Mouse (Mus musculus) embryonic facial prominence, embryonic 11.5 days (tissue): ENCODE results near the gene Fam186a. TPM values are rescaled to one million over a fixed set of nuclear protein-coding genes. Genes with fewer than 3 reads are reported as not detected.

ENCODE experiments used
- ATAC-seq: fragments of 200-750 bp; cut with Nextera tagmentation; replicated peaks from 2 replicates; pipeline ENCODE4 v1.8.0; 2017; ENCODE audit warnings: low read depth; ENCODE audit not compliant: insufficient number of reproducible peaks, low FRiP score, low TSS enrichment
- DNase-seq: peaks from one replicate; pipeline ENCODE4 v3.0.0-alpha.2; 2015; ENCODE audit warnings: low spot score
- H3K27ac ChIP-seq: fragments of 300-500 bp; sonication (generic); replicated peaks from 2 replicates; pipeline ENCODE4 v1.5.1; 2014; ENCODE audit warnings: mild to moderate bottlenecking, low read depth, low read length, control low read depth
- H3K27me3 ChIP-seq: fragments of 300-500 bp; sonication (generic); 2 replicates; pipeline ENCODE4 v1.6.1; 2014; ENCODE audit warnings: mild to moderate bottlenecking, low read length, moderate library complexity, mixed read lengths; ENCODE audit not compliant: control insufficient read depth, insufficient read depth
- H3K36me3 ChIP-seq: fragments of 300-500 bp; sonication (generic); replicated peaks from 2 replicates; pipeline ENCODE4 v1.6.1; 2014; ENCODE audit warnings: low read depth, mild to moderate bottlenecking, low read length, moderate library complexity, mixed read lengths; ENCODE audit not compliant: control insufficient read depth, insufficient read depth
- H3K4me1 ChIP-seq: fragments of 300-500 bp; sonication (generic); 2 replicates; pipeline ENCODE4 v1.6.1; 2014; ENCODE audit warnings: low read length, mixed read lengths; ENCODE audit not compliant: control insufficient read depth, insufficient read depth
- H3K4me2 ChIP-seq: fragments of 300-500 bp; sonication (generic); 2 replicates; pipeline ENCODE4 v1.6.1; 2014; ENCODE audit warnings: low read depth, mild to moderate bottlenecking, control low read depth, low read length, moderate library complexity
- H3K4me3 ChIP-seq: fragments of 300-500 bp; sonication (generic); 2 replicates; pipeline ENCODE4 v1.5.1; 2014; ENCODE audit warnings: low read depth, low read length, control low read depth
- H3K9ac ChIP-seq: fragments of 300-500 bp; sonication (generic); replicated peaks from 2 replicates; pipeline ENCODE4 v1.6.1; 2014; ENCODE audit warnings: mild to moderate bottlenecking, control low read depth, low read length
- H3K9me3 ChIP-seq: fragments of 300-500 bp; sonication (generic); replicated peaks from 2 replicates; pipeline ENCODE4 v1.6.1; 2016; ENCODE audit warnings: mild to moderate bottlenecking, low read length, inconsistent platforms, mixed read lengths; ENCODE audit not compliant: control insufficient read depth
- WGBS: fragments of 180-500 bp; shearing (Covaris S2); extraction: QIAGEN DNeasy Blood & Tissue Kit; methylation state at CpG from one replicate; pipeline ENCODE4 v1.1.7; 2014; 5-methylcytosine and 5-hydroxymethylcytosine counted together
- polyA plus RNA-seq: library from polyadenylated mRNA; unstranded; fragments of >200 nt; fragmentation: Nextera tagmentation; extraction: Ambion mirVana; gene quantifications from 2 replicates; pipeline ENCODE4 v1.2.1, GENCODE M21; 2014

The Fam186a gene
- polyA plus RNA-seq: not detected in 2 replicates

GRCm38 (mm10) chr15:99966961-99967360 lies at the start of gene Fam186a:
Gene Fam186a (minus strand): TSS chr15:99967061.
- ATAC-seq (no peak), DNase-seq (no peak)
- no peaks in the 10 kb centered on the region for H3K9me3 ChIP-seq
- no peaks in the 10 kb centered on the region for H3K27me3 ChIP-seq
- no peaks in the 10 kb centered on the region for H3K4me1 ChIP-seq
- H3K4me3 ChIP-seq: no peak within 1 kb of the TSS
- no peak within 1 kb of the TSS for H3K4me2 ChIP-seq
- H3K27ac ChIP-seq: no peak within 1 kb of the TSS
- no peak within 1 kb of the TSS for H3K9ac ChIP-seq
- H3K36me3 ChIP-seq: no peaks in the 10 kb centered on the region
- 77% methylated on average over 4 of the region's 4 CpGs for WGBS

- H3K9me3 ChIP-seq: no peaks in the 10 kb centered on the region
- H3K36me3 ChIP-seq: peaks cover 22% of the 10 kb centered on the region
- H3K9ac ChIP-seq: no peak overlapping the region
- H3K27me3 ChIP-seq: no peaks in the 10 kb centered on the region
- DNase-seq (no peak), ATAC-seq (no peak)
- no peak overlapping the region for H3K27ac ChIP-seq
- H3K4me1 ChIP-seq: no peaks in the 10 kb centered on the region
- H3K4me3 ChIP-seq: no peak overlapping the region
- H3K4me2 ChIP-seq: no peak overlapping the region
Measured at GRCm38 (mm10) chr15:100006180-100006579, 39.3 kb upstream of the Fam186a start.

DNA sequence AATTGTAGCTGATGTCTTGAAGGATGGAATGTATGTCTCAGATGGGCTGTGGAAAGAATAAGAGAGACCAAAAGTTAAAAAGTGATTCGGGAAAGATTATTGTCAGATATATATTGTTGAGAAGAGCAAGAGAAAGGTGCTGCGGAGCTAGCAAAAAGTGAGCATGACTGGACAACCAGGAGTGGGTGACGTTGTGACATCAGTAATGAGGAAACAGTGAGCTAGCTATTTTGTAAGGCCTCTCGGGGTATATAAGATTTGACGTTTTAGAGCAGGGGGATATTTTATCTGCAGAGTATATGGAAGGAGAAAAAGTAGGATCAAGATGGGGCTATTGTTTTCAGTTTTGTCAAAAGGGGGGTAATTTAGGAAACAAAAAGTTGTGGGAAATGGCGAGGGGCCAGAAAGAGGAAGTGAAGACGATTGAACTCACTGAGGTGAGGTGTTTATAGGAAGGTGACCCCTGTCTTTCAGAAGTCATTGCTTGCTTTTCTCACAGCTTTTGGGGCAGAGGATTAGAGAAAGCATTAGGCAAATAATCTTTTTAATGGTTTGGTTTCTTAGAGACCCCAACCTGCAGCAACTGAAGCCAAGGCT lies 37.9 kb upstream of the Fam186a start:
- Histone ChIP-seq H3K4me2 (no peak overlapping the region), H3K27ac (no peak overlapping the region), H3K36me3 (peaks cover 22% of the 10 kb centered on the region), H3K9ac (no peak overlapping the region), H3K4me3 (no peak overlapping the region), H3K4me1 (no peaks in the 10 kb centered on the region), H3K9me3 (no peaks in the 10 kb centered on the region), H3K27me3 (no peaks in the 10 kb centered on the region)
- DNase-seq (no peak), ATAC-seq (no peak)
- WGBS: 88% methylated on average over 7 of the region's 7 CpGs

- Histone ChIP-seq H3K4me2 (no peak overlapping the region), H3K4me1 (no peaks in the 10 kb centered on the region), H3K27me3 (no peaks in the 10 kb centered on the region), H3K4me3 (no peak overlapping the region), H3K9me3 (no peaks in the 10 kb centered on the region), H3K9ac (no peak overlapping the region), H3K27ac (no peak overlapping the region), H3K36me3 (peaks cover 14% of the 10 kb centered on the region)
- ATAC-seq (no peak), DNase-seq (no peak)
- WGBS: 95% methylated on average over 1 of the region's 1 CpGs
Measured at GRCm38 (mm10) chr15:99999390-99999789, 32.5 kb upstream of the Fam186a start.

- Histone ChIP-seq H3K27ac (no peak overlapping the region), H3K36me3 (peaks cover 4% of the 10 kb centered on the region), H3K27me3 (no peaks in the 10 kb centered on the region), H3K4me3 (no peak overlapping the region), H3K9me3 (no peaks in the 10 kb centered on the region), H3K9ac (no peak overlapping the region), H3K4me2 (no peak overlapping the region), H3K4me1 (no peaks in the 10 kb centered on the region)
- DNase-seq (no peak), ATAC-seq (no peak)
- WGBS: 91% methylated on average over 6 of the region's 6 CpGs
Measured at GRCm38 (mm10) chr15:99997114-99997804, 30.4 kb upstream of the Fam186a start.

GRCm38 (mm10) chr15:99993100-99993499 lies 26.2 kb upstream of the Fam186a start:
- no peak overlapping the region for H3K4me3 ChIP-seq
- H3K36me3 ChIP-seq: peaks cover 9% of the 10 kb centered on the region
- DNase-seq (no peak), ATAC-seq (no peak)
- WGBS: 100% methylated on average over 1 of the region's 1 CpGs
- no peaks in the 10 kb centered on the region for H3K9me3 ChIP-seq
- no peak overlapping the region for H3K27ac ChIP-seq
- H3K4me2 ChIP-seq: no peak overlapping the region
- no peaks in the 10 kb centered on the region for H3K4me1 ChIP-seq
- H3K9ac ChIP-seq: no peak overlapping the region
- no peaks in the 10 kb centered on the region for H3K27me3 ChIP-seq

GRCm38 (mm10) chr15:99979715-99980114 lies 12.9 kb upstream of the Fam186a start:
- H3K9ac ChIP-seq: no peak overlapping the region
- H3K36me3 ChIP-seq: no peaks in the 10 kb centered on the region
- DNase-seq (no peak), ATAC-seq (no peak)
- 91% methylated on average over 2 of the region's 2 CpGs for WGBS
- H3K4me2 ChIP-seq: no peak overlapping the region
- no peak overlapping the region for H3K27ac ChIP-seq
- no peaks in the 10 kb centered on the region for H3K9me3 ChIP-seq
- H3K4me1 ChIP-seq: no peaks in the 10 kb centered on the region
- H3K27me3 ChIP-seq: no peaks in the 10 kb centered on the region
- no peak overlapping the region for H3K4me3 ChIP-seq

DNA sequence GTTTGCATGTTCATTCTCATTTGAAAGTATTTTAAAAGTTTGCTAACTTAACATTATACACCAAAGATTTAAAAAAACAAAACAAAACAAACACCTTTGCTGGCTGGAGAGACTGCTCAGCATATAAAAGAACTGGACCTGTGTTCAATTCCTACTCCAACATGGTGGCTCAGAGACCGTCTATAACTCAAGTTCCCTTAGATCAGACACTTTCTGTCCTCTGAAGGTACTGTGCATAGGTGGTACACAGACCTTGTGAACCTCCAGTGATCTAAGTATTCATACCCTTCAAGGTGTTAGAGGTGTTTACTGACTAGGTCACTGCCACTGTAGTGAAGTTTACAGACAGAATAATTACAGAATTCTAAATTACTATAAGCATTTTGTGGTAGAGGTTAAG lies 12.4 kb upstream of the Fam186a start:
- no peak for ATAC-seq

More for the DNA sequence above, 12.4 kb upstream of the Fam186a start:
- Histone ChIP-seq H3K4me2 (no peak overlapping the region), H3K4me1 (no peaks in the 10 kb centered on the region), H3K4me3 (no peak overlapping the region), H3K27me3 (no peaks in the 10 kb centered on the region), H3K9ac (no peak overlapping the region), H3K36me3 (no peaks in the 10 kb centered on the region), H3K9me3 (no peaks in the 10 kb centered on the region), H3K27ac (no peak overlapping the region)
- WGBS: 78% methylated on average over 1 of the region's 1 CpGs
- DNase-seq: no peak
